Mouse (Mus musculus) liver, adult 2 months (tissue): Measurements from ENCODE around the gene Ier3.

Experiments used
- CTCF ChIP-seq: fragments of 200-500 bp; IDR thresholded peaks from 2 replicates; pipeline ENCODE4 v1.5.1; 2011; ENCODE audit warnings: low read depth, low read length, control low read depth
- POLR2A ChIP-seq: fragments of 200-500 bp; IDR thresholded peaks from 2 replicates; pipeline ENCODE4 v1.6.1; 2011; ENCODE audit warnings: low read length, control low read depth; ENCODE audit not compliant: insufficient read depth; ENCODE audit errors: extremely low read depth

- TF ChIP-seq POLR2A, result no peak
- peak; percentile 16; the same call in 1 of the 2 replicates for TF ChIP-seq CTCF
Observed at GRCm38 (mm10) chr17:35843514-35843913, 22.0 kb downstream of the Ier3 start.
